Mouse (Mus musculus): Measurements from ENCODE around the gene Rhd. TPM values are rescaled to one million over a fixed set of nuclear protein-coding genes. Genes with fewer than 3 reads are reported as not detected.

Gene Rhd
- polyA plus RNA-seq, 1 experiment from 2014 or later: 0.41 TPM

DNA sequence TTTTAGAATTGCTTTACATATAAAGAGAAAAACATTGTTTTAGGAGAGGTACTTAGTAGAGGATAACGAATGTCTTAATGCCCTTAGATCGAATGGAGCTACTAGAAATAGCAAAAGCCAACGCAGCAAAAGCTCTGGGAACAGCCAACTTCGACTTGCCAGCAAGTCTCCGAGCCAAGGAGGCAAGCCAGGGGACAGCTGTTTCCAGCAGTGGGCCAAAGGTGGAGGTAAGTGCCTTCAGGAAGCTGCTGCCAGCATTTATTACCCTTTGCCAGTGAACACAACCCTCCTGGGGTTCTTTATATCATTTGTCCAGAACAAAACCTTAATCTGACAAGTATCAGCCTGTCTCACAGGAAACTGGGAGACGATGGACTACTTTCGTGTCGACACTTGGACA is 60.9 kb downstream of the Rhd start:
- 73% methylated on average over 8 of the region's 8 CpGs for WGBS
- Histone ChIP-seq H3K4me2 (replicated peaks) (peak overlapping the region; percentile 77), H3K4me3 (peak overlapping the region; percentile 95), H3K9ac (replicated peaks) (peak overlapping the region; percentile 37; the same call in 1 of the 2 replicates), H3K27ac (replicated peaks) (no peak overlapping the region), H3K27me3 (no peaks in the 10 kb centered on the region), H3K9me3 (no peaks in the 10 kb centered on the region), H3K36me3 (peaks cover 34% of the 10 kb centered on the region), H3K4me1 (peaks cover 33% of the 10 kb centered on the region)
- no peak for ATAC-seq (replicated peaks)

DNA sequence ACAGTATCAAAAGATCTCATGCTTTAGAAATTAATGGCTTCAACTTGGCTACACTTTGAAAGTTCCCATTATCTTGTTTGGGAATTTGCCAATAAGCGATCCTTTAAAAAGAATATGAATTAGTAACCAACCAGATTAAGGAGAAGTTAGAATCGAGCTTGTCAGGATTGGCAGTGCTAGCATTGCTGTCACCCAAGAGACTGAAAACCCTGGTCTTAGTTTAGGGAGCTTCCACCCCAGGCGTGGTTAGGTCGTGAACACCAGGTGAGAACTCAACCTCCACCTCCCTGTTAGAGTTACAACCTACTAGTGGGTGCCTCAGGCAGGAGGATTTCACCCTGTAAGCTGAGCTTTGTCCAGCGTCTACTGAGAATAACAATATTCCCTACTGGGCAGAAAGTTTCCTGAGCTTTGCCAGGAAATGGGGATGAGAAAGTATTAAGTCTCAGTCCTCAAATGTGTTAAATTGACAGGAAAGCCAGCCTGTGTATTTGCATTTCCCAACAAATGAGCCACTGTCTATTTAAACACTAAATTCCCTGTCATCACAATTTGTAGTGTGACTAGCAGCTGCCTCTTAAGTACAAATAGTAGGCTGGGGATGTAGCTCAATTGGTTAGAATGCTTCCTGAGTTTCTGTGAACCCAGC is 63.6 kb downstream of the Rhd start:
- WGBS: 73% methylated on average over 5 of the region's 5 CpGs
- Histone ChIP-seq H3K9ac (replicated peaks) (no peak overlapping the region), H3K4me2 (replicated peaks) (no peak overlapping the region), H3K4me3 (no peak overlapping the region), H3K4me1 (peaks cover 43% of the 10 kb centered on the region), H3K9me3 (no peaks in the 10 kb centered on the region), H3K27ac (replicated peaks) (no peak overlapping the region), H3K36me3 (peaks cover 34% of the 10 kb centered on the region), H3K27me3 (no peaks in the 10 kb centered on the region)
- ATAC-seq (replicated peaks): no peak

DNA sequence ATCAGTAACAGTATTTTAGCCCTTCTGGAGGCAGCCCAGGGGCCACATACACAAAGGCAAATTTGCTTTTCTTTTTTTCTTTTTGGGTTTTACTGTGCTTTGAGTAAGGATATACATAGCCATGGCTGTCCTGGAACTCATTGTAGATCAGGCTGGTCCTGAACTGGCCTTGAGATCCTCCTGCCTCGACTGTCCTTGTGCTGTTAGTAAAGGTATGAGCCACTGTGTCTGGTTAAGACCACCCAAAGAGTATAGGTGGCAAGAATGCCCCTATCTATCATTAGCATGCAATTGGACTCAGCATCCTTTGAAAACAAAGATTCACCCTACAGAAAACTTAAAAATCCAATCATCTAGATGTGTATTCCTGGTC is 64.1 kb downstream of the Rhd start:
- no peak for ATAC-seq (replicated peaks)
- Histone ChIP-seq H3K27me3 (no peaks in the 10 kb centered on the region), H3K4me1 (peaks cover 43% of the 10 kb centered on the region), H3K4me3 (no peak overlapping the region), H3K36me3 (peaks cover 38% of the 10 kb centered on the region), H3K9me3 (no peaks in the 10 kb centered on the region), H3K4me2 (replicated peaks) (no peak overlapping the region), H3K9ac (replicated peaks) (no peak overlapping the region), H3K27ac (replicated peaks) (no peak overlapping the region)
- WGBS: 92% methylated on average over 1 of the region's 1 CpGs

DNA sequence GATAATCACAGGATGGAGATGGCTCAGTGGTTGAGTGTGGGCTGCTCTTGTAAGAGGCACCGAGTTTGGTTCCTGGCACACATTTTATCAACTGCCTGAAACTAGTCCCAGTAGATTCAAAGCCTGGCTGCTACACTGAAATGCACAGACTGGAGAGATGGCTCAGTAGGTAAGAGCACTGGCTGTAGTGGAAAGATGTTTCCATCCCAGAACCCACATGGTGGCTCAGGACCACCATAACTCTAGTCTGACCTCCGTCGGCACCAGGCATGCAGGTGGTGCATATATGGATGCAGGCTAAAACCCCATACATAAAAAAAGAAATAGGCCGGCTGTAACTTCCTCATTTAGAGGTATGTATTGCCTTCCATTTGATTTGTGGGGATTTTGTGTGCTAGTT is 65.2 kb downstream of the Rhd start:
- whole genome bisulfite sequencing: 83% methylated on average over 4 of the region's 4 CpGs
- Histone ChIP-seq H3K27me3 (no peaks in the 10 kb centered on the region), H3K27ac (replicated peaks) (0 out of 2 replicates have a peak overlapping the region, but pooled peaks have one; percentile 7), H3K9me3 (no peaks in the 10 kb centered on the region), H3K9ac (replicated peaks) (no peak overlapping the region), H3K4me3 (no peak overlapping the region; the same call in 1 of the 2 replicates), H3K4me1 (peaks cover 40% of the 10 kb centered on the region), H3K4me2 (replicated peaks) (no peak overlapping the region), H3K36me3 (peaks cover 49% of the 10 kb centered on the region)
- ATAC-seq (replicated peaks): no peak

- peak overlapping the region; percentile 36; the same call in 1 of the 2 replicates for H3K9ac ChIP-seq (replicated peaks)
- ATAC-seq (replicated peaks): peak; percentile 9; the same call in 1 of the 2 replicates
- peaks cover 54% of the 10 kb centered on the region for H3K36me3 ChIP-seq
- peak overlapping the region; percentile 79 for H3K4me3 ChIP-seq
- no peaks in the 10 kb centered on the region for H3K9me3 ChIP-seq
- H3K27me3 ChIP-seq: no peaks in the 10 kb centered on the region
- peak overlapping the region; percentile 91 for H3K4me2 ChIP-seq (replicated peaks)
- H3K27ac ChIP-seq (replicated peaks): peak overlapping the region; percentile 69
- 24% methylated on average over 9 of the region's 9 CpGs for WGBS
- H3K4me1 ChIP-seq: peaks cover 35% of the 10 kb centered on the region
Measured at GRCm38 (mm10) chr4:134930190-134930589, 65.9 kb downstream of the Rhd start.

DNA sequence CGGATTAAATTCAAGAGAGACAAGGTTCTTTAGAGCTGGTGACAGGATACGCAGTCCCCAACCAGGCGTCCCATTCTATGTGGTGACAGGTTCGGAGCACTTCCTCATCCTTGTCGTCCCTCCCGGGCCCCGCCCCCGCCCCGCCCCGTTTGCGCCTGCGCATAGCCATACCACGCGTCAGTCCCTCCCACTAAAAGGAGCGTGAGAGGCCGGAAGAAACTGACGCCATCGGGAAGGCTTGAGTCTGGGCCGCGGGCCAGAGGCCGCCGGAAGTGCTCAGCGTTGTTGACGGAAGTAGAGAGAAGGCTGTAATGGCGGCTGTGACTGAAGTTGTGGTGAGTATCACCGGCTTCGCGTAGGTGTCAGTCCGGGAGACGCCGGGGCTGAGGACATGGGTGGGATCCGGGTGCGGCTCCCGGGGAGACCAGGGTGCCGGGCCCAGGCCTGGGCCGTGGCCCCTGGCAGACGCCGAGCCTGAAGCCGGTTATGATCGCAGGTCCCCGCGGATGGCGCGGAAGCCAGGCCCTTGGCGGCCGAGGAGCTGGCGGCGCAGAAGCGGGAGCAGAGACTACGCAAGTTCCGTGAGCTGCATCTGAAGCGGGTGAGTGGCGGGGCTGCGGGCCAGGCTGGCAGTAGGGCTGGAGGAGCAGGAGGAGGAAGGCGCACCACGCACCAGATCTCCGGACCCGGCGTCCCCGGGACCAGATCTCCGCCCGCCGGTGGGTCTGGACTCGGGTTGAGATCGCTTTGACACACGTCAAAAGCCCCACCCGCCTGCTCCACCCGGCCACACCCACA is 66.5 kb downstream of the Rhd start, which contains the start of gene Syf2:
Syf2 (plus strand) TSS at position 215 of the 798 bp plus-strand sequence.
- peak; percentile 97 for ATAC-seq (replicated peaks)
- Histone ChIP-seq H3K4me3 (peak within 1 kb of the TSS; percentile 79), H3K4me2 (replicated peaks) (peak within 1 kb of the TSS; percentile 91), H3K27ac (replicated peaks) (peak within 1 kb of the TSS; percentile 82), H3K4me1 (peaks cover 28% of the 10 kb centered on the region), H3K9ac (replicated peaks) (peak within 1 kb of the TSS; percentile 71), H3K36me3 (peaks cover 54% of the 10 kb centered on the region), H3K27me3 (no peaks in the 10 kb centered on the region), H3K9me3 (no peaks in the 10 kb centered on the region)
- under 1% methylated on average over 68 of the region's 68 CpGs for WGBS

- Histone ChIP-seq H3K4me2 (replicated peaks) (no peak overlapping the region), H3K9ac (replicated peaks) (no peak overlapping the region), H3K36me3 (peaks cover 45% of the 10 kb centered on the region), H3K4me1 (peaks cover 9% of the 10 kb centered on the region; the same call in 1 of the 2 replicates), H3K9me3 (no peaks in the 10 kb centered on the region), H3K27me3 (peaks cover 3% of the 10 kb centered on the region; the same call in 1 of the 2 replicates), H3K27ac (replicated peaks) (peak overlapping the region; percentile 51; the same call in 1 of the 2 replicates), H3K4me3 (no peak overlapping the region)
- ATAC-seq (replicated peaks): peak; percentile 69
- WGBS: 44% methylated on average over 17 of the region's 17 CpGs
Measured at GRCm38 (mm10) chr4:134937240-134938176, 73.2 kb downstream of the Rhd start.

DNA sequence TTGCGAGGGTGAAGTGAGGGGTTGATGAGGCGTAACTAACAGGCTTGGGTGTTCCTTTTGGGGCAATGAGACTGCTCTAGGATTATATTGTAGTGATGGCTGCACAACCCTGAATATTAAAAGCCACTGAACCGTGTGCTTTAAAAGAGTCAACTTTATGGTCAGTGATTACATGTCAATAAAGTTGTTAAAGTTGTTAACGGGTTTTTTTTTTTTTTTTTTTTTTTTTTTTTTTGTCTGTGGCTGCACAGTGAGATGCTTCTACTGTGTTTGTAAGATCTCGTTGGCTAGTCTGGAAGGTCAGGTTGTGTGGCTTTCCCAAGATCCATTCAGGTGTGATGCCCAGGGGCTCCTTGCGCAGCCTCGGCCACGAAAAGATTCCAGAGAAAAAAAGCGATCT is 75.6 kb downstream of the Rhd start:
- 50% methylated on average over 9 of the region's 9 CpGs for WGBS
- Histone ChIP-seq H3K4me2 (replicated peaks) (no peak overlapping the region), H3K4me1 (peaks cover 18% of the 10 kb centered on the region), H3K27me3 (peaks cover 6% of the 10 kb centered on the region; the same call in 1 of the 2 replicates), H3K9me3 (no peaks in the 10 kb centered on the region), H3K36me3 (peaks cover 26% of the 10 kb centered on the region), H3K4me3 (no peak overlapping the region), H3K9ac (replicated peaks) (no peak overlapping the region), H3K27ac (replicated peaks) (no peak overlapping the region)
- ATAC-seq (replicated peaks): no peak

GRCm38 (mm10) chr4:134943758-134944538 is 79.6 kb downstream of the Rhd start:
- H3K9me3 ChIP-seq: no peaks in the 10 kb centered on the region
- peaks cover 16% of the 10 kb centered on the region for H3K4me1 ChIP-seq
- H3K36me3 ChIP-seq: no peaks in the 10 kb centered on the region
- ATAC-seq (replicated peaks): peak; percentile 70
- H3K27ac ChIP-seq (replicated peaks): no peak overlapping the region
- WGBS: 41% methylated on average over 27 of the region's 27 CpGs
- peaks cover 6% of the 10 kb centered on the region; the same call in 1 of the 2 replicates for H3K27me3 ChIP-seq
- no peak overlapping the region for H3K4me3 ChIP-seq
- no peak overlapping the region for H3K4me2 ChIP-seq (replicated peaks)
- H3K9ac ChIP-seq (replicated peaks): no peak overlapping the region
